Comparison of ENCODE assay signal across 1 mouse cellular context in the genomic region with DNA sequence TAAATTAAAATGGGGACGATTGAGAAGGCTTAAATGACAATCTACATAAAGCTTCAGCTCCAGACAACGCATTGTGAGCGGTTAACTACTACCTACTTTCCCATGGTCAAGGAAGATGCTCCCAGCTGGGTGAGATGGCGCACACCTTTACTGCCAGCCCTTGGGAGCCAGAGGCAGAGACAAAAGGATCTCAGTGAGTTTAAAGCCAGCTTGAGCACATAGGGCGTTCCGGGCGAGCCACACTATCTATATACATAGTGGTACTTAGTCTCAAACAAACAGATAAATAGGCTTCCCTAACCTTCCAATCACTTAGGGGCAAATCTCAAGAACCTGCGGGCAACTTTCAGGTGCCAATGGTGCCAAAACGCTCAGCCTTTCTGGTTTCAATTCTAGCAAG.
TF ChIP-seq lines count a peak whose summit lies in the region.

No protein-coding gene starts in this region.

TF ChIP-seq in MEL, 35 proteins besides CTCF, POLR2A, EP300 and RAD21:
- TF ChIP-seq TCF12 (IDR thresholded peaks at IDR 0.05; ENCODE audit: low read depth, low read length) (no peak), TBP (IDR thresholded peaks at IDR 0.05; ENCODE audit: low read depth, low read length) (0 out of 2 replicates have a peak, but pooled peaks have one; percentile 11), CHD1 (IDR thresholded peaks at IDR 0.05; ENCODE audit: low read depth, low read length) (no peak), ZNF384 (IDR thresholded peaks at IDR 0.05; ENCODE audit: low read depth, low read length) (no peak), KAT2A (conservative IDR thresholded peaks at IDR 0.05; ENCODE audit: low read depth, low read length) (no peak), E2F4 (IDR thresholded peaks at IDR 0.05; ENCODE audit: borderline replicate concordance, low read depth, low read length) (no peak)
